Mouse (Mus musculus) 3134 (cell line): ENCODE measurements around the gene Nanos1.
A peak's percentile ranks its signal among the peaks of the same experiment; 100 is the strongest.

Experiments used
- DNase-seq: peaks from one replicate; pipeline ENCODE4 v3.0.0-alpha.2; 2011; ENCODE audit warnings: low spot score; ENCODE audit not compliant: insufficient read length; ENCODE audit errors: extremely low read depth

The Nanos1 gene

GRCm38 (mm10) chr19:60788214-60788960 is 32.6 kb downstream of the Nanos1 start:
- DNase-seq, result no peak

GRCm38 (mm10) chr19:60789452-60789851 is 33.7 kb downstream of the Nanos1 start:
- DNase-seq, result no peak

- peak; percentile 81 for DNase-seq
These were observed 34.2 kb downstream of the Nanos1 start for GRCm38 (mm10) chr19:60789919-60790506.

- DNase-seq, result peak; percentile 98
These were observed 34.9 kb downstream of the Nanos1 start, which contains the start of gene Eif3a for GRCm38 (mm10) chr19:60790551-60791161. Eif3a (minus strand) TSS chr19:60790658.

GRCm38 (mm10) chr19:60791164-60791563 is 35.4 kb downstream of the Nanos1 start:
- DNase-seq, result no peak

- no peak for DNase-seq
These were observed 37.5 kb downstream of the Nanos1 start for GRCm38 (mm10) chr19:60793170-60793707.

- DNase-seq, result no peak
These were observed 39.5 kb downstream of the Nanos1 start for GRCm38 (mm10) chr19:60795244-60795643.

- DNase-seq, result no peak
These were observed 41.6 kb downstream of the Nanos1 start for GRCm38 (mm10) chr19:60797415-60797814.

- DNase-seq, result no peak
These were observed 44.2 kb downstream of the Nanos1 start for GRCm38 (mm10) chr19:60799867-60800569.

GRCm38 (mm10) chr19:60804903-60805302 is 49.1 kb downstream of the Nanos1 start:
- no peak for DNase-seq
